Mouse (Mus musculus) bone marrow macrophage, adult 2 months (primary cell): ENCODE results near the gene Tnip2.

Experiments
- CTCF ChIP-seq: IDR thresholded peaks from 2 replicates; pipeline ENCODE4 v1.5.1; 2012; ENCODE audit warnings: low read depth, mild to moderate bottlenecking, low read length, moderate library complexity
- POLR2A ChIP-seq: IDR thresholded peaks from 2 replicates; pipeline ENCODE4 v1.6.1; 2012; ENCODE audit warnings: mild to moderate bottlenecking, low read depth, low read length, borderline replicate concordance

- no peak for TF ChIP-seq CTCF
- TF ChIP-seq POLR2A, result no peak
Observed at GRCm38 (mm10) chr5:34524511-34524910, 10.7 kb upstream of the Tnip2 start.
